Mouse (Mus musculus) urinary bladder, postnatal 10 days (tissue): ENCODE data around the gene Zfp354b.
A peak's percentile ranks its signal among the peaks of the same experiment; 100 is the strongest.

Experiments used
- DNase-seq: peaks from one replicate; pipeline ENCODE4 v3.0.0; 2022; ENCODE audit warnings: low spot score

Zfp354b gene

DNA sequence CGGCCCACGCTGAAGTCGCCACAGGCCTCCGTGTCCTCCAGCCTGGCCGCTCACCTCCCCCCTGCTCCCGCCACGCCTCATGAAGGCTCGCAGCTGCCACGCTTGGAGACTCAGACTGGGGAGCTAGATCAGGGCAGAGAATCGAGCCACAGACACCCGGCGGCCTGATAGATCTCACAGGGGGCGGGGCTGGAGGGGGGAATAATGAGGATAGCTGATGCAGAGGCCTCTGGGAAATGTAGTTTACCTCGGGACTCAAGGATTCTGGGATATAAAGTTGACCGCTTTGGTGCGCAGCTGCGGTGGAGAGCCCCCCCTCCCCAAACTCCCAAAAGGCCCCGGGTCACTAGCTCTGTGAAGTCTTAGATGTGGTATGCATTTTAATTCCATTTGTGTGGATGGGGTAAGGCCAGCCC, at the start of gene Zfp354b:
Gene Zfp354b, minus strand, starts transcription at position 183 of the 416 bp plus-strand sequence.
- peak; percentile 30 for DNase-seq

DNA sequence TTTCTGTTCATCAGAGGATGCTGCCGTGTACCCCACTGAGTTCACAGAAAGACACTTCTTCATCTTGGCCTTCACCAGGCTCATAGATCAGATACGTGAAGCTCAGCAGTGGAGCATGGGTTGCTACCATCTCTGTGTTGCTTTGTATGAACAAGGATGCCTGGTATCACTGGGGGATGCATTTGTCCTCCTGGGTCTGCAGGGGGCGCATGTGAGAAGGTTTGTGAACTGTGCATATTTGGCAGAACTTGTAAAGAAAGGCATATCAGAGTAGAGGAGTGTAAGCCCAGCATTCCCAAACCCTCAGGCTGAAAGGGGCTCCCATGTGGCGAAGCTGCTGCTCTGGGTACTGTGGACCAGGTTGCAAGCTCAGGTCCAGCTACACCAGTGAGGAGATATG, 45.8 kb upstream of the Zfp354b start:
- DNase-seq = no peak

DNA sequence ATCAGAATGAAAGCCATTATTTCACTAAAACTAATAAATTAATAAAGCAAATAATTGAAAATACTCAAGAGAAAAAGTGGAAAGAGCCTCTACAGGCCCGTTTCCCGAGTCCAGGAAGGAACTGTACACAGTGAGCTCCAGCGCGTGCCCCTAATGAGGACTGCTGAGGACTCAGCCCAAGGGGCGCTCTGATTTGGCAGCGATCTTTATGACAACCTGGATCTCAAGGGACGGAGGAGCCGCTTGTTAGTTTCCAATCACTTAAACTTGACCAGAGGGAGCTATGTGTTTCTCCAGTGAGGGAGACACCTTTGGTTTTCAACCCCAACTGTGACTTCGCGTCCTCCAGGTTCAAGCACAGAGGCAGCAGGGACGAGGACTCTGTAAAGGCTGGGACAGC, 34.8 kb upstream of the Zfp354b start, which contains the start of gene Olfr1378:
Gene Olfr1378, plus strand, starts transcription at position 301 of the 400 bp plus-strand sequence.
- DNase-seq = no peak

DNA sequence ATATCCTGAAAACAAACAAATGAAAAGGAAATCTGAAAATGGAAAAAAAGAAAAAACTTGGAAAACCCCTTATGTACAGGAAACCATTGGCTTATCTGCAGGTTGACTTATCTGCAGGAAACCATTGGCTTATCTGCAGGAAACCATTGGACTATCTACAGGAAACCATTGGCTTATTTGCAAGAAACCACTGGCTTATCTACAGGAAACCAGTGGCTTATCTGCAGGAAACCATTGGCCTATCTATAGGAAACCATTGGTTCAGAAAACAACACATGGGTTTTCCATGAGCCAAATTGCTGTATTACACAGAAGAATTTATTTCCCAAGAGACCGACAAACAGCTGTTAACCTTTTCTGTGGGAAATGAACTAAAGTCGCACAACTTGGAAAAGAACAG, 33.5 kb upstream of the Zfp354b start:
- no peak for DNase-seq

DNA sequence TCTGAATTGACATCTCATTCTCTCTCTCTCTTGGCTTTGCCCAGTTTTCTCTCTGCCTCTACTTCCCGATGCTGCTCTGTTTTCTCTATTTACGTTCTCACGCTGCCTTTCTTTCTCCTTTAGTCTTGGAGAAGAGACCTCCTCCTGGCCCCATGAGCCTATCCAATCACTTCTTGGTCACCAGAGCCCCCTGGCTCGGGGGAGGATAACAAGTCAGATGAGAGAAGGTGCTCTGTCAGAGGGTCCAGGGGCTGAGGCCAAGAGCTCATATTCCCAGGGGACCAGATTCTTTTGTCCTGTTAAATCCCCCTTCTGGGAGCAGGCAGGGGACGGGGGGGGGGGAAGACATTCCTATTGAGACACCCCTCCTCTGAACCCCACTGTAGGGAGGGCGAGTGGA, 22.2 kb upstream of the Zfp354b start, which contains the start of gene Prop1:
Gene Prop1, minus strand, starts transcription at position 101 of the 400 bp plus-strand sequence.
- no peak for DNase-seq

DNA sequence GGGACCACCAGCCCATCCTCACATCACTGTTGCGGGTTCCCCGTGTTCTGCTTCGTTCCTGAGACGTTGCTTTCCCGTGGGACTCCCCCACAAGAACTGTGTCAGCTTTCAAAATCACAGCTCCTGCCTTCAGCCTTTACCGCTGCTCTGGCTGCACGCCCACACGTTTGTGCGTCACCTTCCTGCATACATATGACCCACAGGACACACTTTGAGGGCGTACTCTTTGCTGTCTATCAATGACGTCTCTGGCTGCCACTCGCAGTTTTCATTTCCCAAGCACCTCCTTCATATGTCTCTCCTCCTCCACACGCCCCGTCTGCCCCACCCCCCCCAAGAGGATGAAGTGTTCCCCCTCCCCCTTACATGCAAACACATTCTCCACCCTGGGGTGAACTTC, 20.9 kb upstream of the Zfp354b start:
- DNase-seq = no peak

DNA sequence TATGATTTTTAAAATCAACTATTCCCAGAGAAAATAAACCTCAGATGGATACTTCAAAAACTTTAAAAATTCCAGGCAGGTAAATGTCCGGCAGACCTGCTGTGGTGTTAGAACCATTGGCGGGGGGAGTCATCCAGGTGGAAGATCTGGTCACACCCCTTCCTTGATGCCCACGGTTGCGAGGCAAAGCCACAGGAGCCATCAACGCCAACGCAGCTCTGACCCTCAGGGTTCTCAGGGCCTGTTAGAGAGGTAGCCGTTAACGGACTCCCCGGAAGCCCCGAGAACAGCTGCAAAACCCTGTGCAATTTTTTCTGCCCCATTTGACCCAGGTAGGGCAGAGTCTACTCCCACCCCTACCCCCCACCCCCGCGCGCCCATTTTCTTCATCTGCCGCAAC, 12.1 kb upstream of the Zfp354b start, which contains the start of gene 4933414I15Rik:
Gene 4933414I15Rik, minus strand, starts transcription at position 260 of the 400 bp plus-strand sequence.
- no peak for DNase-seq

DNA sequence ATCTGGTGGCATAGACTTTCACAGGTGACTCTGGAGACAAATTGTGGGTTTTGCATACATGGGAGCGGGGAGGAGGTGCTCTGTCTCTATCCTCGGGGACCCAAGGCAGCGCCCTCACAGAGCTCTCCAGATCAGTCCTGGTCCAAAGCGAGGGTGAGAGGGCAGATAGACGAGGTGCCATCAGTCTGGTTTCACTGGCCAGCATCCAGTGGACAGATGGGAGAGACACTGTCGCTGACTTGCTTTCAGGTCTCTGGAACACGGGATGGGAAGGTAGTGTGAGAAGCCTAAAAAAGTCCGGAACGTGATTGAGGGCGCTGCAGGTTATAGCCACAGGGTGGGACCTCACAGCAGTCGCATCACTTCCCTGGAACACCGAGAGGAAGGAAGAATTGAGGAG, 11.0 kb upstream of the Zfp354b start:
- no peak for DNase-seq

DNA sequence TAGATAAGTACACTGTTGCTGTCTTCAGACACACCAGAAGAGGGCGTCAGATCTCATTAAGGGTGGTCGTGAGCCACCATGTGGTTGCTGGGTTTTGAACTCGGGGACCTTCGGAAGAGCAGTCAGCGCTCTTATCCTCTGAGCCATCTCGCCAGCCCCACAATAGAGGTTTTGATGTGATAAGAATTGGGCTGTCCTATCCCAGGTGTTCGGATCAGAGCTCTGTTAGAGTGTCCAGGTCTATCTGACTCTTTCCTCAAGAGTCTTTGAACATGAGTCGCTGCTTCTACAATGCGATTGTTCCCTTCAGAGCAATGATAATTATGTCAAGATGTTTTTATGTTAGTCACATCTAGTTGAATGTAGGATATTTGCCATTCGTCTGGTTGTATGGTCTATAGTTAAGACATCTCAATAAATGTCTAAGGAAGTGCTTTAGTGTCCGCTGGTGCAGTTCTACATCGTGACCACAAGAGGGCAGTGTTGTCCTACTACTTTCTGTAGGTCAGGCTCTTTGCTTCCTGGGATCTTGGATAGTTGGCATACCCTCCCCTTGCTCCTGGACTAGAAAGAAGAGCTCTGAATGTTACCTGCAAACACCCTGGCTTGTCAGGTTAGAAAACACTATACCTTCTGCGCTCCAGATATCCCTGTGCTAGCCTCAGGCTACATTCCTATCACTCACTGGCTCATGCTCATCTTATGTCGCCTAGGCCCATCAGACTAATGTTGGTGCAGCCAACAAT, 8.4 kb upstream of the Zfp354b start:
- DNase-seq = no peak

DNA sequence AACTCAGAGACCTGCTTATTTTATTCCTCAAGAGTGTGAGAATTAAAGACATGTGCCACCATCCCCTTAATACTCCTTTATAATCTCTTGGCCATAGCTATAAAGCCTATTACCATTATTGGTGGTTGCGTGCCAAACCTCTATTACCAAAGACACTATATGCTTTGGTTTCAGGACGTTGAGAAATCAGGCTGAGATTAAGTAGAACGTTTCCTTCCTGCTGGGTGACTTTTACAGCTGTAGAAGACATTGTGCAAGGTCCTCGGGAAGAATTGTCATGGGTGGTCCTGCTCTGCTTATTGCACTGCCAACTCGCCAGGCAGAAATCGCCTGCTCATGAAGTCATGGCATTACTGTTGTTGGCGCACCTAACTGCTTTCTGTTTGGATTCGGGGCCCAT, 7.0 kb upstream of the Zfp354b start:
- no peak for DNase-seq

DNA sequence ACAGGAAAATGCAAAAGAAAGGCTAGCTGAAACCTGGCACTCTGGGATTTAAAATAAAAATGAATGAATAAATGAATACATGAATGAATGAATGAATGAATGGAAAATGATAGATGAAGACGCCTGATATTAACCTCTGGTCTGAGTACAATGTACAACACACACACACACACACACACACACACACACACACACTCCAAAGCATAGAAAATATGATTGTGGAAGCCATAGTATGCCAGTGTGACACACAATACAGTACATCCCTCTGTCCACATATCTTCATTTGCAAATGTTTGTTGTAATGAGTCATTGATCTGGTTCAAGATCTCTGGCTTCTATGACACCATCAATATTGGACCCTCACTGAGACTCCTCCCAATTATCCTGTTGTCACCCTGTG, 607 bp upstream of the Zfp354b start:
- DNase-seq = no peak

DNA sequence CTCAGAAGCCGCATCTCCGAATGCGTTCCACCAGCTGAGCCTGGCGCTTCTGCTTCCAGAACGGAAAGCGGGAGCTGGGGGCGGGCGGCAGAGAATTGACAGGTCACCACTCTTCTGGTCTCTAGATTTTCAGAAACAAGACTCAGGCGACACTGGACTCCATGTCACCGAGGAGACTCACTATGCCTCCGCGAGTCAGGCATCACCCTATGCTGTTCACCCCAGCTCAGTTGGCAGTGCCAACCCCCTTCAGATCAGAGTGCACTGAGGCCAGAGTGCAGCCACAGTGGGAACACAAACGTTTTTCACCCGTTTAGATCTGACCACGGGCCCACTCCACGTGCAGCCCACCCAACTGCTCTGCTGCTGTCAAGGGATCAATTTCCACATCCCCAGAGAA, 412 bp downstream of the Zfp354b start:
- no peak for DNase-seq

DNA sequence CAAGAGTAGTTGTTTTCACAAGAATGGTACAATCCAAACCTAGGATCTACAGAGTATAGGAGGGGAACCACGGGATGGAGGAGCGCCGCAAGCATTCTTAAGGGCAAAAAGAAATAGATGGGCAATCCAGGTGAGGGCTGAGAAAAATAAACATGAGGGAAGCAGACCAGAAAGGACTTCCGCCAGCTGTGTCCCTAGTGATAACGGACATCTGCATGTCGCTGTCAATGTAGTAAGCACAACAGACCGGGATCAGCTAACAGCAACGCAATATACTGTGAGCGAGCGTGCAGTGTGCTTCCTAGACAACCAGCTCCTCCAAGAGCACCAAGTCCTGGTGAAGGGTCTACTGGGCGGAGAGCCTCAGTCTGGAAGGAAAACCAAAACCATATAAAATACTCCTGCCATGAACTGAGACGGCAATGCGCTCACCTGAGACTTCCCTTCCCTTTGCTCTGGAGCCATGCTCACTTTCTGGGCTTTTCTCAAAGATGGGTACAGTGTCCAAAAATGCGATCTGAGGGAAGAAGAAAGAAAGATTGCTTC, 891 bp downstream of the Zfp354b start:
- DNase-seq = no peak

DNA sequence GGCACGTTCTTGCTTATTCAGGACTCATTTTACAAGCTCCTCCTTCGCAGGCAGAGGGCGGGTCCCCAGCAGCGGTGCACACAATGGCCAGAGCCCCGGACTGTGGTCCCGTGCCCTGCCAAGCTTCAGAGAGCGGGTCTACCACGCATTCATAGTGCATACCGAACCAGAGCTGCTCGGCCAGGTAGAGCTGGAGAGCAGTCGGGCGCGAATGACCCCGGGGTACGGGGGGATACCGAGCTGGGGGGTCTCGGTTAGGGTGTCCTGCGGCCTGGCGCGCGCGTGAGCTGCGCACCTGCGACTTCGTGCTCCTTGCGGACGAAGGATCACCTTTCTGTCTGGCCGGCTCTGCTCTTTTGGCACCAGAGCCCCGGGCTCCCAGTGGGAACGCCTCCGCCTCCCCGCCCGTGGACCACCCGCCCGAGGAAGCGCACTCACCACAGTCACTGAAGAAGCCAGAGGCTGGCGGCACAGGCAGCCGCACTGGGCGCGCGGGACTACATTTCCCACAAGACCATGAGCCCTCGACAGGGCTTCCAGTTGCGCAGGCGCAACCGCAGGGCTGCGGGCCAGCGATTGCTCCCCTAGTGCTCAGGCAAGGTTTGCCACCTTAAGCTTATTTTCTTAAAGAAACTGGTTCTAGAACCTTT, 15.6 kb downstream of the Zfp354b start, which contains the start of gene Zfp2:
Gene Zfp2, minus strand, starts transcription at position 495 of the 650 bp plus-strand sequence.
- peak; percentile 50 for DNase-seq

DNA sequence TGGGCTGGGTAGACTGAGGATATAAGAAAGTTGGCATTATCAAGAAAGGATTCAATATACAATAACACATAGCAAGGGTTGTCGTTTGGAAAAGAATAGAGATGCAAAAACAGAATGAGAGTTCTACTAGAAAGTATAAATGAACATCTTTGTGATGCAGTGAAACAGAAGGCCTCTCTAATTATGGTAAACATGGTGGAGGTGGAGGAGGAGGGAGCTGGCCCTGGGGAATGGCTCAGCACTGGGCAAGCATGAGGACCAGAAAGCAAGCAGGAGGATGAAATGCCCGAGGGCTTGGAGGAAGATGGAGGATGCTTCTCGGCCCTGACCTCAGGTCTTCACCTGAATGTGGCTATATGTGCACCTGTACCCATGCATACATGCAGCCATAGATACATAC, 17.0 kb downstream of the Zfp354b start:
- DNase-seq = no peak

DNA sequence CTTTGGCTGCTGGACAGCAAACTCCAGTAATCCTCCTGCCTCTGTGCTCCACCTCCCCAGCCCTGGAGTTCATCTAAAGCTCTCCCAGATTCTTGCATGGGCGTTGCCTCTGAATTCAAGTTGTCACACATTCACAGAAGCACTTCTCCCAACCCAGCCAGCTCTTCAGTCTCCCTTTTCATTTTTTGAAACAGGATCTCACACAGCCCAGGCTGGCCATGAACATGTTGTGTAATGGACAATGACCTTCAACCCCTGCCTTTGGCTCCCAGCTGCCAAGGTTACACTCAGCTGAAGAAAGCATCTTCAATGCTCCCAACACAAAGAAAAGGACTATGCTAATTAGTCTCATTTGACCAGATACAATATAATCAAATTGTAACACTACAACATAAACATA, 18.1 kb downstream of the Zfp354b start:
- no peak for DNase-seq

DNA sequence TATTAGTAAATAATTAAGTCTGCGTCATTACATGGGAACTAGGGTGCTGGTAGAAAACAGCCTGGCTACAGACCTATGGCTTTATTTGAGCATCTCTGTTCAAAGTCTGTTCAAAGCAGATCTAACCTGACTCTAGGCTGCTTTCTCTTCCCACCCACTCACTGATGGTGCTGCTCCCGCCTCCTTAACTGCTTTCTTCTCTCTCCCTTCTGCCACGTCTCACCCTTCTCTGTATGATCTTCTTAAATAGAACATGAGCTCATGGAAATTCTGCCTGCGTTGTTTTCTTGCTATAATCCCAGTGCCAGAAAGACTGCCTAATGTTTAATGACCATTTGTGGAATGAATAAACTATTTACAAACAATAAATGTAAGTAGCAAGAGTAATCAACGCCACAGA, 23.3 kb downstream of the Zfp354b start:
- no peak for DNase-seq

DNA sequence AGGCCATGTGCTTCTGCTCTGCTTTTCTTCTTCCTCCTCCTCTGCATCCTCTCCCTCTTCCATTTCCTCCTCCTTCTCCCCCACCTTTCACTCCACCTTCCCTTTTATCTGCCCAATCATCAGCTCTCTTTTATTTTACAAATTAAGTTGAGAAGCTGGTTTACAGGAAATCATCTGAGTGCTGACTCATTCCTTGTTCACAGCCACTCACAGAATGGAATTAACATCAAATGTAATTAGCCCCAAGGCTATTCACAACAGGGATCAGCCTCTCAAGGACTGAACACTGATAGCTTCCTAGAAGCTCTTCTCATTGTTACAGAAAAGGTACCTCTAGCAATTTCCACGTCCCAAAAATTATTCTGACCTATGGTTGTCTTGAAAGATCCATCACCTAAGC, 34.1 kb downstream of the Zfp354b start:
- no peak for DNase-seq

DNA sequence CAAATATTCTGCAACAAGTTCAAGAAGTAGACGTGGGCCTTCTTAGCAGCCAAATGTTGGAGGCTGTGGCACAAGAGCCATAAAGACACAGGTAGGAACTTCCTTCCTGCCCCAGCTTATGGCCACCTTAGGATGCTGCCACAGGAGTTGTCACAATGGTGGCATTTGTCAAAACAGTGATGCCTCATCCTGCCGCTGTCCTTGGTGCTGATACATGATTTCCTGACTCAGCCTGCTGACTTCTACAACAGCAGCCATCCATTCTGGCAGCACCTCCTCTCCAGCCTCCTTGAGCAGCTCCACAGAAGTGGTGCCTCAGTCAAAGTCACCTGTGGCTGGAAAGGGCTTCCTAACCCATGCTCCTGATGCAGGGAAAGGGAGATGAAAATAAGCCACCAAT, 39.0 kb downstream of the Zfp354b start:
- DNase-seq = no peak

DNA sequence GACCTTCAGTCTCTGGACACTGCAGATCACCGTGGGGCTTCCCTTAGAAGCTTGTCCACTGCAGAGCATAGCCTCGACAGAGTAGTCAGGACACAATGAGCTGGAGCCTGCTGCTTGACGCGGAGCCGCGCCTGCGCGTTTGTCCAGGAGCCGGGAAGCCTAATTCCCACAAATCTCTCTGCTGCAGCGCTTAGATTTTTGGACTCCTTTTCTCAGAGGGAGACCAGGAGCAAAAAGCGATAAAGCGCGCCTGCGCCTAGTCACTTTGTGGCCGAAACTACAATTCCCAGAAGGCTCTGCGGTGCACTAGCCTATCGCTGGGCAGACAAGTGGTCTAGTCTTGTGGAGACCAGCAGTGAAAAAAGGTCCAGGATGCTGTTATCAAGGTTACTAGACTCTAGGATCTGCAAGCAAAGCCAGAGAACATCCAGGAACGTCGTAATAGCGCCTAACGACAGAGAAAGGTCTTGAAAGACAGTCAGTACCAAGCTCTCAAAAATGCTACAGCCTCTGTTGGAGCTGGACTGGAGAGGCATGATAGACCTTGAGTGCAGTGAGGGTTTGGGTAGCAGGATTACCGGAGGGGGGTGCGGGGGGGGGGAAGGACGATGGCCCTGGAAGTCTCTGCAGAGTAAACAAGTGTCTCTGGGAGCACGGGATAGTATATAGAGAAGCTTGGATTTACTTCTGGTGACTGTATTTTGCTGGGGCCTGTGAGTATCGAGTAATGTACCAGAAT, 43.9 kb downstream of the Zfp354b start, which contains the start of gene Zfp454:
Gene Zfp454, minus strand, starts transcription at position 262 of the 739 bp plus-strand sequence.
- DNase-seq = peak; percentile 30

DNA sequence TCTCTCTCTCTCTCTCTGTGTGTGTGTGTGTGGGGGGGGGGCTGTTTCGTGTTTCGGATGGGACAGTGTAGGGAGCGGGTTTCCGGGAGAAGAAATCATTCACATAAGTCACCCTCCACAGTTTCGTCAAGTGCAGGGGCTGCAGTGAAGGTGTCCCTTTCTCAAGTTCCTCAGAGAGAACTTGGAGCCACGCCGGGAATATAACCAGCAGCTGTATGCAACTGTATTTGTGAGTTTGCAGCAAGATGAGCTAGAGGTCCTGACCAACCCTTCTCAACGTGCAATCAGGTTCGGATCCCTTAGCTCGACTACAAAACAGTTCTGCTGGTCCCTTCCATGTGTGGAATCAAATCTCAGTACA, 44.5 kb downstream of the Zfp354b start:
- no peak for DNase-seq

DNA sequence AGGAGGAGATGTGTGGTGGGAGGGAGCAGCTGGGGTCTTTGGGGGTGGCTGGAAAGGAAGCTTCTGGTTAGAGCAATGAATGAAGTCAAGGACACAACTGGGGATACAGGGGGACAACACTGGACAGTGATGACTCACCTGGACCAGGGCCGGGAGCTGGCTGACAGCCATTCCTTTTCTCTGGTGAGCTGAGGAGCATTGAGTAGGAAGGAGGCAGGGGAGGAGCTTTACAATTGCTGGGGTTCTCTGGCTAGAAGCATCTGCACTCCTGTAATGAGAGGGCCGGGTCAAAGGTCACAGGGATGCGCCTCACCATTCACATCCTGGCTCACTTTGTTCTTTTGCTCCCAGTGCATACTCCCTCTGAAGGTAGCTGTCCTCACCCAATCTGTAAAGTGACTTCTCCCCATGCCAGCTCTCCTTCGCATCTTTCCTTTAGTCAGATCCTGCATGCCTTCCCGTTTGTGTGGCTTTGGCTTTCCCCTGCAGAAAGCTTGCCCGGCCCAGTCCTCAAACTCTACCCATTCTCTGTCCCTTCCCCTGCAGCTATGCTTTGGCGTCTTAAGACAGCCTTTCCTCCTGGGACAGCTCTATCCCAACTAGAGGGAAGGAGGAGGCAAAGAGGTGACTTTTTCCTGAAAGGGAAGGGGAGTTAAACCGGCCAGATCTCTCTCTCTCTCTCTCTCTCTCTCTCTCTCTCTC, 45.1 kb downstream of the Zfp354b start:
- no peak for DNase-seq
